Mouse (Mus musculus) C2C12 (cell line): ENCODE results near the gene Hmga1b. TPM values are rescaled to one million over a fixed set of nuclear protein-coding genes. Genes with fewer than 3 reads are reported as not detected.
A peak's percentile ranks its signal among the peaks of the same experiment; 100 is the strongest.
"Not testable (repeated sequence)": the region's sequence is repeated elsewhere in the genome, so short reads cannot be mapped to it uniquely, and the experiment has no call there.

Experiments used
- H3K27me3 ChIP-seq: one replicate; pipeline ENCODE4 v1.6.1; 2011; ENCODE audit not compliant: control insufficient read depth, insufficient read depth, insufficient read length
- H3K36me3 ChIP-seq: one replicate; pipeline ENCODE4 v1.6.1; 2011; ENCODE audit not compliant: control insufficient read depth, insufficient read depth
- H3K4me3 ChIP-seq: one replicate; pipeline ENCODE4 v1.5.1; 2011; ENCODE audit warnings: mild to moderate bottlenecking, control low read depth; ENCODE audit not compliant: poor library complexity, insufficient read depth, severe bottlenecking
- H3K79me2 ChIP-seq: one replicate; pipeline ENCODE4 v1.6.1; 2011; ENCODE audit not compliant: control insufficient read depth, insufficient read depth
- H3K79me3 ChIP-seq: one replicate; pipeline ENCODE4 v1.6.1; 2011; ENCODE audit warnings: low read depth, control low read depth
- H3ac ChIP-seq: one replicate; pipeline ENCODE3; 2011; ENCODE audit warnings: low read depth; ENCODE audit not compliant: control insufficient read depth, insufficient read length
- CEBPB ChIP-seq: IDR thresholded peaks from one replicate; pipeline ENCODE4 v1.6.1; 2011; ENCODE audit warnings: low read depth, mild to moderate bottlenecking, control low read depth, moderate library complexity
- CTCF ChIP-seq: IDR thresholded peaks from one replicate; pipeline ENCODE4 v1.5.1; 2011; ENCODE audit not compliant: control insufficient read depth, insufficient read depth, insufficient read length
- FOSL1 ChIP-seq: IDR thresholded peaks from one replicate; pipeline ENCODE4 v1.8.0; 2011; ENCODE audit warnings: mild to moderate bottlenecking, low read length; ENCODE audit not compliant: poor library complexity, insufficient read depth, severe bottlenecking
- MAX ChIP-seq: IDR thresholded peaks from one replicate; pipeline ENCODE4 v1.6.1; 2011; ENCODE audit warnings: mild to moderate bottlenecking, control low read depth
- MYOD1 ChIP-seq: IDR thresholded peaks from one replicate; pipeline ENCODE4 v1.6.1; 2011; ENCODE audit warnings: low read depth; ENCODE audit not compliant: control insufficient read depth, insufficient read length
- MYOG ChIP-seq: IDR thresholded peaks from one replicate; pipeline ENCODE4 v1.6.1; 2011; ENCODE audit not compliant: control insufficient read depth, insufficient read length; ENCODE audit errors: extremely low read depth
- USF1 ChIP-seq: IDR thresholded peaks from one replicate; pipeline ENCODE4 v1.6.1; 2011; ENCODE audit warnings: low read depth, mild to moderate bottlenecking, control low read depth, moderate library complexity
- polyA plus RNA-seq: library from polyadenylated mRNA; unstranded; fragments of >200 nt; fragmentation: generic; extraction: Trizol; gene quantifications from one replicate; pipeline ENCODE4 v1.2.1, GENCODE M21; 2012; ENCODE audit warnings: missing spikeins

The Hmga1b gene
- polyA plus RNA-seq, 1 experiment: 774 TPM

GRCm38 (mm10) chr11:120726243-120727168 lies 36.1 kb upstream of the Hmga1b start:
- Histone ChIP-seq H3K79me2 (no peaks in the 10 kb centered on the region), H3K4me3 (peak overlapping the region; percentile 35), H3K36me3 (no peaks in the 10 kb centered on the region), H3K79me3 (no peaks in the 10 kb centered on the region), H3ac (peak overlapping the region; percentile 43), H3K27me3 (no peaks in the 10 kb centered on the region)
- TF ChIP-seq MYOG: no peak

DNA sequence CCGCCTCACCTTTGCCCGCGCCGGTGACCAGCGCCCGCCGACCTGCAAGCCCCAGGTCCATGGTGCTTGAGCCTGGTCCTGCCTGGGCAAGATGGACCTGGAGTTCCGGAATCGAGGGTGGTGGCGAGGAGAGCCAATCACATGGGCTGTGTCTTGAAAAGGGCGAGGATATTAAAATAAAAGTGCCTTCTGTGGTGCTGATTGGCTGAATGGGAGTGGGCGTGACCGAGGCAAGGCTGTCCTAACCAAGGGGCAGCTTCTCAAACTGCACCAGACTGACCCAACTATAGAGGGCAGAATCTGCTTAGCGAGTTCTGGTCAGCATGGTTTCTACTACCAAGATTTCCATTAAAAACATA lies 35.4 kb upstream of the Hmga1b start, which contains the start of gene Dcxr:
Gene Dcxr, minus strand, starts transcription at position 113 of the 359 bp plus-strand sequence.
- Histone ChIP-seq H3K36me3 (no peaks in the 10 kb centered on the region), H3ac (peak within 1 kb of the TSS; percentile 43), H3K79me2 (no peaks in the 10 kb centered on the region), H3K27me3 (no peaks in the 10 kb centered on the region), H3K4me3 (peak within 1 kb of the TSS; percentile 35), H3K79me3 (no peaks in the 10 kb centered on the region)
- TF ChIP-seq CEBPB: no peak
- TF ChIP-seq MYOG: no peak
- peak; percentile 17 for TF ChIP-seq MAX
- peak; percentile 38 for TF ChIP-seq CTCF
- no peak for TF ChIP-seq MYOD1
- peak; percentile 63 for TF ChIP-seq USF1
- no peak for TF ChIP-seq FOSL1

GRCm38 (mm10) chr11:120727564-120727963 lies 35.0 kb upstream of the Hmga1b start:
- Histone ChIP-seq H3K4me3 (no peak overlapping the region), H3K36me3 (no peaks in the 10 kb centered on the region), H3K79me2 (no peaks in the 10 kb centered on the region), H3ac (no peak overlapping the region), H3K79me3 (no peaks in the 10 kb centered on the region), H3K27me3 (no peaks in the 10 kb centered on the region)
- TF ChIP-seq FOSL1 (no peak), MAX (no peak), USF1 (no peak), MYOG (no peak), CEBPB (no peak), CTCF (no peak), MYOD1 (no peak)

- Histone ChIP-seq H3K79me3 (no peaks in the 10 kb centered on the region), H3K4me3 (no peak overlapping the region), H3K36me3 (no peaks in the 10 kb centered on the region), H3K79me2 (no peaks in the 10 kb centered on the region), H3ac (no peak overlapping the region), H3K27me3 (no peaks in the 10 kb centered on the region)
- TF ChIP-seq MAX (no peak), USF1 (no peak), MYOD1 (no peak), FOSL1 (no peak), CTCF (no peak), MYOG (no peak), CEBPB (no peak)
Observed at GRCm38 (mm10) chr11:120728530-120729240, 33.9 kb upstream of the Hmga1b start.

- not testable (repeated sequence) for H3ac ChIP-seq, H3K36me3 ChIP-seq, H3K27me3 ChIP-seq, H3K79me3 ChIP-seq, H3K79me2 ChIP-seq, H3K4me3 ChIP-seq
Observed at GRCm38 (mm10) chr11:120729432-120730050, 33.1 kb upstream of the Hmga1b start.

DNA sequence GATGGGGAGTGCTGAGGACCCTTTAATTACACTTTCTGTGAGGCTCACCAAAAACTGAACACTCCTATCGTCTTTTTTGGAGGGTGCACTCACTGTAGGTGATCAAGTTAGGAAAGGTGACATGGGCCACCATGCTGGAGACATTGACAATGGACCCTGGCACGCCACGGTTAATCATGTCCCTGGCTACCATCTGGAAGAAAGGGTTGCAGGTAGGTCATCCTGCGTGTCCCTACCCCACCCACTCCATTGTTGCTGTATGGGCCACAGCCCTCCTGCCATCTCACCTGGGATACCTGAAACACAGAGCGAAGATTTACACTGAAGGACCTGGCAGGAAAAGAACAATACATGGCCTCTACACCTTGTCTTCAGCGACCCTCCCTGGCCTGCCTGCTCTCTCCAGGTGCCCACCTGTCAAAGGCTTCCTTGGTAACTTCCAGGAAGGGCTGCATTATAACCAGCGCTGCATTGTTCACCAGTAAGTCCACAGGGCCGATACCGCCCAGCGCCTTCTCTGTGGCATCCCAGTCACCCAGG lies 32.2 kb upstream of the Hmga1b start:
- Histone ChIP-seq H3K36me3 (no peaks in the 10 kb centered on the region), H3K79me3 (no peaks in the 10 kb centered on the region), H3K79me2 (no peaks in the 10 kb centered on the region), H3ac (no peak overlapping the region), H3K4me3 (no peak overlapping the region), H3K27me3 (no peaks in the 10 kb centered on the region)
- no peak for TF ChIP-seq MYOD1
- no peak for TF ChIP-seq CTCF
- no peak for TF ChIP-seq FOSL1
- TF ChIP-seq MYOG: no peak
- no peak for TF ChIP-seq USF1
- no peak for TF ChIP-seq CEBPB
- no peak for TF ChIP-seq MAX
